Mouse (Mus musculus): ENCODE measurements around the gene Tbc1d15. TPM values are rescaled to one million over a fixed set of nuclear protein-coding genes. Genes with fewer than 3 reads are reported as not detected.
"Not testable (repeated sequence)": the region's sequence is repeated elsewhere in the genome, so short reads cannot be mapped to it uniquely, and the experiment has no call there.

Gene Tbc1d15
- polyA plus RNA-seq, 1 experiment, result 3.1 TPM

DNA sequence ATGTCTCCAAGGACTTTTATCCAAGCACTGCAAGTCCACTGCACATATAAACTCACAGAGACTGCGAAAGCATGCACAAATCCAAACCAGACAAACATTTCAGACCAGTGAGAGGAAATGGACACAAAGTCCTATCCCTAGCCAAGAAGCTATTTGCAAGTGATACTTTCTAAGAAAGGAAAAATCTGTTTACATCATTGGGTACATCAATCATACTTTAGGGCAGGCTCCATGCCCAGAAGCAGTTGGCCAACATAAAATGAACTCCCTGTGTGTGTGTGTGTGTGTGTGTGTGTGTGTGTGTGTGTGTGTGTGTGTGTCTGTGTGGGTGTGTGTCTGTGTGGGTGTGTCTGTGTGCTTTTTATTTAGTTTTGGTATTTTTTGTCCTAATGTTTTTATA is 63.9 kb downstream of the Tbc1d15 start:
- 83% methylated on average over 1 of the region's 1 CpGs for WGBS
- no peaks in the 10 kb centered on the region for H3K27me3 ChIP-seq (ENCODE audit: control insufficient read depth, insufficient read depth, low read length)
- H3K4me3 ChIP-seq (ENCODE audit: extremely low read depth, insufficient read depth, insufficient read length), result no peak overlapping the region
- DNase-seq (ENCODE audit: low read depth in 1 of 2, low spot score in 2 of 2), result no peak
- no peaks in the 10 kb centered on the region for H3K36me3 ChIP-seq (ENCODE audit: control insufficient read depth, insufficient read depth, low read length)
- H3K27ac ChIP-seq (ENCODE audit: insufficient read depth, low read length), result no peak overlapping the region
- TF ChIP-seq POLR2A (IDR thresholded peaks at IDR 0.05; ENCODE audit: low read depth, low read length) (no peak), CTCF (IDR thresholded peaks at IDR 0.05; ENCODE audit: extremely low read depth, insufficient read depth, insufficient read length, insufficient replicate concordance) (no peak)
- no peaks in the 10 kb centered on the region for H3K4me1 ChIP-seq (ENCODE audit: control insufficient read depth, insufficient read depth, insufficient read length)

DNA sequence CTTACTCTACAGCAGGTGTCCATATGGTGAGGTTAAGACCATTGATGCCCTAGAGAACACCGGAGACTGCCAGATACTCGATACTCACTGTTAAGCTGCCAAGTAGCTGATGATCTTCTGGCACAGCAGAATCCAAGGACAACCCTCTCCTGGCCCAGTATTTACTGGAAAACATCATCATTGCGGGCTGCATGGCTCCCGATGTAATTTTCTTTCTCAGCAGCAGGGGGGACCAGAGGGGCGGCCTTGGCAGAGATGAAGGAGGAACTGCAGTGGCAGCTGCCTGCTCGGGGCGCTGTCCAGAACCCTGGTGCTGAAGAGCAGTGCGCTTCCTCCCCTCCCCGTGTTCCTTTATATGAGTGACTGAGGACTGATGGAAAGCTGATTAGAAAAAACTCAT is 66.6 kb downstream of the Tbc1d15 start, which contains the start of gene Tph2:
Gene Tph2, minus strand, starts transcription at position 326 of the 400 bp plus-strand sequence.
- Histone ChIP-seq H3K36me3 (ENCODE audit: control insufficient read depth, insufficient read depth, low read length) (no peaks in the 10 kb centered on the region), H3K4me3 (ENCODE audit: extremely low read depth, insufficient read depth, insufficient read length) (no peak within 1 kb of the TSS), H3K4me1 (ENCODE audit: control insufficient read depth, insufficient read depth, insufficient read length) (no peaks in the 10 kb centered on the region), H3K27ac (ENCODE audit: insufficient read depth, low read length) (no peak within 1 kb of the TSS), H3K27me3 (ENCODE audit: control insufficient read depth, insufficient read depth, low read length) (no peaks in the 10 kb centered on the region)
- 7% methylated on average over 9 of the region's 9 CpGs for WGBS
- TF ChIP-seq CTCF (IDR thresholded peaks at IDR 0.05; ENCODE audit: extremely low read depth, insufficient read depth, insufficient read length, insufficient replicate concordance) (peak; percentile 42; the same call in 1 of the 2 replicates), POLR2A (IDR thresholded peaks at IDR 0.05; ENCODE audit: low read depth, low read length) (no peak)
- DNase-seq (ENCODE audit: low read depth in 1 of 2, low spot score in 2 of 2), result peak; percentile 7 to 49

DNA sequence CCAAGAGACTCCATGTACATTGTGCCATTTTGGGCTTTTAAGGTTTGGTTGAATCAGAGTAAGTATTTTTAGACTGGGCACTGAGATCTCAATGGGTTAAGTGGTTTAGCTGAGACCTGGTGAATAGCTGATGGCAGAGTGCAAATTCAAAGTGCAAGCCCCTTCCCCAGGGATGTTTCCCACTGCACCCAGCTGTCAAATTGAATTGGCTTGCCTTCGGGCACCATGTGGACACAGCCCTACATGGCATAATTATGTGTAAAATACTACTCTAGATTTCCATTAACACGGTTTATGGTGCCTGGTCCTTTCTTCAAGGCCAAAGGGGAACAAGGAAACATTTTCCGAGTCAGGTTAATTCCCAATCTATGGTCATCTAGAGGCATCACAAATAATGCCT is 70.2 kb downstream of the Tbc1d15 start:
- Histone ChIP-seq H3K27ac (ENCODE audit: insufficient read depth, low read length) (no peak overlapping the region), H3K4me1 (ENCODE audit: control insufficient read depth, insufficient read depth, insufficient read length) (no peaks in the 10 kb centered on the region), H3K27me3 (ENCODE audit: control insufficient read depth, insufficient read depth, low read length) (no peaks in the 10 kb centered on the region), H3K4me3 (ENCODE audit: extremely low read depth, insufficient read depth, insufficient read length) (no peak overlapping the region), H3K36me3 (ENCODE audit: control insufficient read depth, insufficient read depth, low read length) (no peaks in the 10 kb centered on the region)
- TF ChIP-seq CTCF (IDR thresholded peaks at IDR 0.05; ENCODE audit: extremely low read depth, insufficient read depth, insufficient read length, insufficient replicate concordance), result no peak
- no peak for TF ChIP-seq POLR2A (IDR thresholded peaks at IDR 0.05; ENCODE audit: low read depth, low read length)
- DNase-seq (ENCODE audit: low read depth in 1 of 2, low spot score in 2 of 2), result no peak
- WGBS, result 82% methylated on average over 3 of the region's 3 CpGs

DNA sequence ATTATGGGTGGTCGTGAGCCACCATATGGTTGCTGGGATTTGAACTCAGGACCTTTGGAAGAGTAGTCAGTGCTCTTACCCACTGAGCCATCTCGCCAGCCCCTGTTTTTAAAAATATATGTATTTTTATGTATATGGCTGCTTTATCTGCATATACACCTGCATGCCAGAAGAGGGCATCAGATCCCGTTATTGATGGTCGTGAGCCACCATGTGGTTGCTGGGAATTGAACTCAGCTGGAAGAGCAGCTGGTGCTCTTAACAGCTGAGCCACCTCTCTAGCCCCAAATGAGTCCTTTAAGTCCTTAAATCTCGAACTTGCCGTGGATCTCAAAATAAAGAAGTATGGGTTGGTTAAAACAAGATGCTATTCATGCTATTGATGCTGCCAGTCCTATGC is 73.2 kb downstream of the Tbc1d15 start:
- not testable (repeated sequence) for H3K27me3 ChIP-seq (ENCODE audit: control insufficient read depth, insufficient read depth, low read length); H3K36me3 ChIP-seq (ENCODE audit: control insufficient read depth, insufficient read depth, low read length); H3K4me1 ChIP-seq (ENCODE audit: control insufficient read depth, insufficient read depth, insufficient read length); H3K27ac ChIP-seq (ENCODE audit: insufficient read depth, low read length); H3K4me3 ChIP-seq (ENCODE audit: extremely low read depth, insufficient read depth, insufficient read length); DNase-seq (ENCODE audit: low read depth in 1 of 2, low spot score in 2 of 2)
- WGBS, result 53% methylated on average over 6 of the region's 6 CpGs

DNA sequence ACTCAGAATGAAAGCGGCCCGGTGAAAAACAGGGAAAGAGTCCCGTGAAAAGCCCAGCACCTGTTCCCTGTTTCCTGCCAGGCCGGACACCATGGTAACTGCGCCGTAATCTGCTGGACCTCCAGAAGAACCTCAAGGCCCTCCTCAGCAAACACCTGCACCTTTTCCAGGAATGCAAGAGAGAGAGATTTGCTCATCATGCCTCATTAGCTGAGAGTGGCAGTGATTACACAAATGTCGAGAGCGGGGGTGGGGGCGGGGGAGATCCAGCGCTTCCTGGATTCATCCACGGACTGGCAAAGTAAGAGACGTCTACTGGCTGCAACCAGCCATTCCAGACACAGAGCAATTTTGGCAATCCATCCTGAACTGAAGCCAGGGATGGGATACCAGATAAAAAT is 75.7 kb downstream of the Tbc1d15 start:
- TF ChIP-seq POLR2A (IDR thresholded peaks at IDR 0.05; ENCODE audit: low read depth, low read length) (no peak), CTCF (IDR thresholded peaks at IDR 0.05; ENCODE audit: extremely low read depth, insufficient read depth, insufficient read length, insufficient replicate concordance) (no peak)
- H3K27ac ChIP-seq (ENCODE audit: insufficient read depth, low read length), result no peak overlapping the region
- no peak overlapping the region for H3K4me3 ChIP-seq (ENCODE audit: extremely low read depth, insufficient read depth, insufficient read length)
- no peaks in the 10 kb centered on the region for H3K27me3 ChIP-seq (ENCODE audit: control insufficient read depth, insufficient read depth, low read length)
- H3K4me1 ChIP-seq (ENCODE audit: control insufficient read depth, insufficient read depth, insufficient read length), result no peaks in the 10 kb centered on the region
- H3K36me3 ChIP-seq (ENCODE audit: control insufficient read depth, insufficient read depth, low read length), result no peaks in the 10 kb centered on the region
- DNase-seq (ENCODE audit: low read depth in 1 of 2, low spot score in 2 of 2), result no peak
- 68% methylated on average over 12 of the region's 12 CpGs for WGBS

DNA sequence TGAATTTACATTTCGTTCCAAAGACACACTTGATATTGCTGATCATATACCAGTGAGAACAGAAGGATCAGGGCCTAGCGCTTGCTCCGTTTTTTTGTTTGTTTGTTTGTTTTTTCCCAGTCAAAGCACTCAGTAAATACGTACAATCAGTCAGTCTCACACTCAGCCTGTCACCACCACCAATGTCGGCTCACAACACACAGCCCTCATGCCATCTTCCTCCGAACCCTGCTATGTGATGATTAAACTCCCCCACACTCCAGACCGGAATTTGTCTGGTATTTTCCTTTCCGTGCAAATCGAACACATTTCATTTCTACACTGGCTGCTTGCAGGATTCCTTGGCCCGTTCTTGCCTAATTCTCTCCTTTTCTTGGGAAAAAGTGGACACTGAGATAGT is 77.9 kb downstream of the Tbc1d15 start:
- DNase-seq (ENCODE audit: low read depth in 1 of 2, low spot score in 2 of 2), result no peak
- H3K4me3 ChIP-seq (ENCODE audit: extremely low read depth, insufficient read depth, insufficient read length), result no peak overlapping the region
- no peaks in the 10 kb centered on the region for H3K27me3 ChIP-seq (ENCODE audit: control insufficient read depth, insufficient read depth, low read length)
- H3K4me1 ChIP-seq (ENCODE audit: control insufficient read depth, insufficient read depth, insufficient read length), result no peaks in the 10 kb centered on the region
- no peak for TF ChIP-seq POLR2A (IDR thresholded peaks at IDR 0.05; ENCODE audit: low read depth, low read length)
- TF ChIP-seq CTCF (IDR thresholded peaks at IDR 0.05; ENCODE audit: extremely low read depth, insufficient read depth, insufficient read length, insufficient replicate concordance), result no peak
- 87% methylated on average over 10 of the region's 10 CpGs for WGBS
- H3K36me3 ChIP-seq (ENCODE audit: control insufficient read depth, insufficient read depth, low read length), result no peaks in the 10 kb centered on the region
- H3K27ac ChIP-seq (ENCODE audit: insufficient read depth, low read length), result no peak overlapping the region

DNA sequence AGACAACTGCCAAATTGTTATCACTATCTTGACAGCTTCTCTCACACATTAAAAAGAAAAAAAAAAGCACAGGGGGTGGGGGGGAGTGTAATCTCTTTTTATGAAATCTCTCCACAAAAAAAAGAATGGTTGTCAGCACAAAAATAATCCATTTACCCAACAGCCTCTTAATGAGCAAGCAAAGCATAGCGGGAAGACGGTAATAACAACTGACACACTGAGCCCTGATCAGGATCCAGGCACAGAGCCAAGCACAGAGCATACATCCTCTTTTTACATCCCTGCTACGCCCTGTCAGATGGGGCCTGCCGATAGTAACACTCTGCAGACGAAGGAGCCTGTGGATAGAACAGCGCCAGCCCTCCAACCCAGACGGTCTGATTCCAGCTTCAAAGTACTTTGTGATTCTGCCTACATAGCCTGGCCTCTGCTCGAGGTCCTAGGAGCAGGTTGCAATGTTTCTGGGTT is 79.9 kb downstream of the Tbc1d15 start:
- no peaks in the 10 kb centered on the region for H3K36me3 ChIP-seq (ENCODE audit: control insufficient read depth, insufficient read depth, low read length)
- no peak for TF ChIP-seq CTCF (IDR thresholded peaks at IDR 0.05; ENCODE audit: extremely low read depth, insufficient read depth, insufficient read length, insufficient replicate concordance)
- TF ChIP-seq POLR2A (IDR thresholded peaks at IDR 0.05; ENCODE audit: low read depth, low read length), result no peak
- H3K27me3 ChIP-seq (ENCODE audit: control insufficient read depth, insufficient read depth, low read length), result no peaks in the 10 kb centered on the region
- no peaks in the 10 kb centered on the region for H3K4me1 ChIP-seq (ENCODE audit: control insufficient read depth, insufficient read depth, insufficient read length)
- H3K27ac ChIP-seq (ENCODE audit: insufficient read depth, low read length), result no peak overlapping the region
- no peak overlapping the region for H3K4me3 ChIP-seq (ENCODE audit: extremely low read depth, insufficient read depth, insufficient read length)
- 14% methylated on average over 8 of the region's 8 CpGs for WGBS
- no peak for DNase-seq (ENCODE audit: low read depth in 1 of 2, low spot score in 2 of 2)

Measured in spleen, adult 2 months (tissue).